In genomic region chr17:65863830-65864229, GRCm38 (mm10) we compare ENCODE assay signal across 21 mouse cellular contexts.
"Had no signal": no experiment of that assay in that cellular context is flagged by ENCODE, and none has a peak within 500 bp of the region (broad histone marks: within the 10 kb centered on the region; RNA-seq: fewer than 3 reads in every experiment).

No protein-coding gene starts in this region.

- DNase-seq: heart, postnatal 10 days; heart, postnatal 14 days; heart, postnatal 36 days; heart, postnatal 4 days; kidney, adult 11 months; kidney, adult 18-20 months; kidney, adult 2 months; kidney, adult 8-10 months; kidney, adult 9 months; kidney, postnatal 10 days; kidney, postnatal 14 days; kidney, postnatal 25 days; kidney, postnatal 36 days; kidney, postnatal 4 days; layer of hippocampus, adult 9-11 months; layer of hippocampus, postnatal 36 days had no signal

- ATAC-seq: hindbrain, embryonic 16.5 days; hindbrain, postnatal 0 days; intestine, embryonic 15.5 days; intestine, embryonic 16.5 days; intestine, postnatal 0 days had no signal
